Mouse (Mus musculus): ENCODE results near the gene Stam.
"Not testable (repeated sequence)": the region's sequence is repeated elsewhere in the genome, so short reads cannot be mapped to it uniquely, and the experiment has no call there.

Stam gene

GRCm38 (mm10) chr2:14198325-14198903, 124.5 kb downstream of the Stam start:
- DNase-seq, result not testable (repeated sequence)
